Mouse (Mus musculus): ENCODE results near the gene Inpp4b. TPM values are rescaled to one million over a fixed set of nuclear protein-coding genes. Genes with fewer than 3 reads are reported as not detected.

Gene Inpp4b
- polyA plus RNA-seq, 1 experiment, result 3.0 TPM

DNA sequence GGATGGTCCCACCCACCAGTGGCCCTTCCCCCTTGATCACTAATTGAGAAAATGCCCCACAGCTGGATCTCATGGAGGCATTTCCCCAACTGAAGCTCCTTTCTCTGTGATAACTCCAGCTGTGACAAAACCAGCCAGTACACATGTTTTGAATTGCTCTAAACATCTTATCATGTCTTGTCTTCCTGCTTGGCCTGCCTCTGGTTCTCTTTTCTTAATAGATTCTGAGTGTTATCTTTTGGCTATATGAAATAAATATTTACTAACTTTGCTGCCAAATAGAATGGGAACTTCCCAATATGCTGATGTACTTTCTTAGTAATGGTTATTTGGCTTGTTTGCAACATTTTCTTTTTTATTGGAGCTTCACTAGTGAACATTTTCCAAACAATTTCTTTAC, 389.0 kb downstream of the Inpp4b start:
- no peak for DNase-seq (ENCODE audit: low read depth)
- TF ChIP-seq POLR2A (IDR thresholded peaks at IDR 0.05; ENCODE audit: borderline replicate concordance, extremely low read depth, insufficient read depth, insufficient read length, poor library complexity, severe bottlenecking) (no peak), CTCF (IDR thresholded peaks at IDR 0.05; ENCODE audit: borderline replicate concordance, extremely low read depth, insufficient read depth, insufficient read length) (no peak)

DNA sequence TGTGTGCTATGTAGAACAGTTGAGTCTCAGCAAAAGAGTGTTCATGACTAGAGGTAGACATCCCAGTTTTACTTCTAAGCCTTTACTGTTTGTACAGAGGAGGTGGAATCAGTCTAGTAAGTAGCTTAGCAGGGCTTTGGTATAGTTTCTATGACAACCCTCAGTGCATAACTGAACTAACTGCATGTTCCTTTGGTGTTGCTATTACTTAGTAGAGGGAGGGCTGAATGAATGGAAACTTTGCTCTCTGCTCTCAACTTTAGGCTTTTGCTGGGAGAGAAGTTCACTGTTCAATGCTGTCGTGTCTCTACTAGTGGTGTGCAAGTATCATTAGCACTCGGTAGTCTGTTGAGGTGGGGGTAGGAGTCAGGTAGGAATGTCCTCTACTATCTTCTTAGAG, 393.3 kb downstream of the Inpp4b start:
- no peak for TF ChIP-seq POLR2A (IDR thresholded peaks at IDR 0.05; ENCODE audit: borderline replicate concordance, extremely low read depth, insufficient read depth, insufficient read length, poor library complexity, severe bottlenecking)
- TF ChIP-seq CTCF (IDR thresholded peaks at IDR 0.05; ENCODE audit: borderline replicate concordance, extremely low read depth, insufficient read depth, insufficient read length), result no peak
- DNase-seq (ENCODE audit: low read depth), result no peak

- DNase-seq (ENCODE audit: low read depth), result no peak
These were observed 393.7 kb downstream of the Inpp4b start for GRCm38 (mm10) chr8:81736103-81736502.

GRCm38 (mm10) chr8:81742588-81742987, 400.2 kb downstream of the Inpp4b start:
- DNase-seq (ENCODE audit: low read depth), result no peak
- no peak for TF ChIP-seq POLR2A (IDR thresholded peaks at IDR 0.05; ENCODE audit: borderline replicate concordance, extremely low read depth, insufficient read depth, insufficient read length, poor library complexity, severe bottlenecking)
- TF ChIP-seq CTCF (IDR thresholded peaks at IDR 0.05; ENCODE audit: borderline replicate concordance, extremely low read depth, insufficient read depth, insufficient read length), result no peak

More at GRCm38 (mm10) chr8:81736103-81736502, 393.7 kb downstream of the Inpp4b start:
- TF ChIP-seq POLR2A (IDR thresholded peaks at IDR 0.05; ENCODE audit: borderline replicate concordance, extremely low read depth, insufficient read depth, insufficient read length, poor library complexity, severe bottlenecking) (no peak), CTCF (IDR thresholded peaks at IDR 0.05; ENCODE audit: borderline replicate concordance, extremely low read depth, insufficient read depth, insufficient read length) (no peak)

GRCm38 (mm10) chr8:81743040-81743439, 400.7 kb downstream of the Inpp4b start:
- no peak for TF ChIP-seq POLR2A (IDR thresholded peaks at IDR 0.05; ENCODE audit: borderline replicate concordance, extremely low read depth, insufficient read depth, insufficient read length, poor library complexity, severe bottlenecking)
- no peak for TF ChIP-seq CTCF (IDR thresholded peaks at IDR 0.05; ENCODE audit: borderline replicate concordance, extremely low read depth, insufficient read depth, insufficient read length)
- no peak for DNase-seq (ENCODE audit: low read depth)

DNA sequence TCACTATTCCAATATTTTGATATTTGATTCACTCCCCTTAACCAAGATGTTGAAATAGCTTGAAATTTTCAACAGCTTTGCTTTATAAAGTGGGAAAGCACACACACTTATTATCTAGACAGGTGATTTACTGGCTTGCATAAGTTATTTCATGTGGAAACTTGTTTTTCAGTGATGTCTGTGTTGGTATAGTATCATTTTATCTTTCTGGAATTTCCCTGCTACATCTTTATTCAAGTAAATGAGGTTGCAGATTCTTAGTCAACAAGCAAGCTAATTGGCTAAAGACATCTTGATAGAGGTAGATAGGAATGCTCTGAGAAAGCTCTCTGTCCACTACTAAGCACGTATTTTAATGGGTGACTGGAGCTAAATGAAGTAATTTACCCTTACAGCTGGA, 403.1 kb downstream of the Inpp4b start:
- TF ChIP-seq POLR2A (IDR thresholded peaks at IDR 0.05; ENCODE audit: borderline replicate concordance, extremely low read depth, insufficient read depth, insufficient read length, poor library complexity, severe bottlenecking) (no peak), CTCF (IDR thresholded peaks at IDR 0.05; ENCODE audit: borderline replicate concordance, extremely low read depth, insufficient read depth, insufficient read length) (no peak)
- no peak for DNase-seq (ENCODE audit: low read depth)

- DNase-seq (ENCODE audit: low read depth), result no peak
- TF ChIP-seq CTCF (IDR thresholded peaks at IDR 0.05; ENCODE audit: borderline replicate concordance, extremely low read depth, insufficient read depth, insufficient read length) (no peak), POLR2A (IDR thresholded peaks at IDR 0.05; ENCODE audit: borderline replicate concordance, extremely low read depth, insufficient read depth, insufficient read length, poor library complexity, severe bottlenecking) (no peak)
These were observed 408.8 kb downstream of the Inpp4b start for GRCm38 (mm10) chr8:81751159-81751558.

GRCm38 (mm10) chr8:81756663-81757062, 414.3 kb downstream of the Inpp4b start:
- DNase-seq (ENCODE audit: low read depth), result no peak
- TF ChIP-seq CTCF (IDR thresholded peaks at IDR 0.05; ENCODE audit: borderline replicate concordance, extremely low read depth, insufficient read depth, insufficient read length) (no peak), POLR2A (IDR thresholded peaks at IDR 0.05; ENCODE audit: borderline replicate concordance, extremely low read depth, insufficient read depth, insufficient read length, poor library complexity, severe bottlenecking) (no peak)

- no peak for DNase-seq (ENCODE audit: low read depth)
- TF ChIP-seq POLR2A (IDR thresholded peaks at IDR 0.05; ENCODE audit: borderline replicate concordance, extremely low read depth, insufficient read depth, insufficient read length, poor library complexity, severe bottlenecking), result no peak
- TF ChIP-seq CTCF (IDR thresholded peaks at IDR 0.05; ENCODE audit: borderline replicate concordance, extremely low read depth, insufficient read depth, insufficient read length), result no peak
These were observed 415.3 kb downstream of the Inpp4b start for GRCm38 (mm10) chr8:81757580-81758144.

GRCm38 (mm10) chr8:81761466-81761865, 419.1 kb downstream of the Inpp4b start:
- no peak for DNase-seq (ENCODE audit: low read depth)
- TF ChIP-seq POLR2A (IDR thresholded peaks at IDR 0.05; ENCODE audit: borderline replicate concordance, extremely low read depth, insufficient read depth, insufficient read length, poor library complexity, severe bottlenecking), result no peak
- no peak for TF ChIP-seq CTCF (IDR thresholded peaks at IDR 0.05; ENCODE audit: borderline replicate concordance, extremely low read depth, insufficient read depth, insufficient read length)

- TF ChIP-seq POLR2A (IDR thresholded peaks at IDR 0.05; ENCODE audit: borderline replicate concordance, extremely low read depth, insufficient read depth, insufficient read length, poor library complexity, severe bottlenecking) (no peak), CTCF (IDR thresholded peaks at IDR 0.05; ENCODE audit: borderline replicate concordance, extremely low read depth, insufficient read depth, insufficient read length) (no peak)
- DNase-seq (ENCODE audit: low read depth), result no peak
These were observed 423.7 kb downstream of the Inpp4b start for GRCm38 (mm10) chr8:81766033-81766432.
